Mouse (Mus musculus) hematopoietic stem cell, adult 5-6 weeks (primary cell): ENCODE data around the gene Tex36. TPM values are rescaled to one million over a fixed set of nuclear protein-coding genes. Genes with fewer than 3 reads are reported as not detected.
A peak's percentile ranks its signal among the peaks of the same experiment; 100 is the strongest.

Experiments
- ATAC-seq, 2 experiments: fragments of 125-278 bp in 1 of 2; replicated peaks in 1 of 2; 2 replicates each; pipeline ENCODE4 v1.8.0; 2016 to 2017; ENCODE audit warnings: inconsistent platforms in 2 of 2, mild to moderate bottlenecking in 2 of 2, moderate number of reproducible peaks in 2 of 2, low read depth in 1 of 2, moderate TSS enrichment in 1 of 2; ENCODE audit not compliant: low FRiP score in 2 of 2, poor library complexity in 2 of 2, severe bottlenecking in 2 of 2, insufficient read depth in 1 of 2, low TSS enrichment in 1 of 2
- total RNA-seq: library from RNA; stranded (forward); fragments of 172-1452, 232-1000 nt; gene quantifications from 2 replicates; pipeline ENCODE4 v1.2.3, GENCODE M21; 2017

Tex36 gene
- total RNA-seq, result not detected in 2 replicates

DNA sequence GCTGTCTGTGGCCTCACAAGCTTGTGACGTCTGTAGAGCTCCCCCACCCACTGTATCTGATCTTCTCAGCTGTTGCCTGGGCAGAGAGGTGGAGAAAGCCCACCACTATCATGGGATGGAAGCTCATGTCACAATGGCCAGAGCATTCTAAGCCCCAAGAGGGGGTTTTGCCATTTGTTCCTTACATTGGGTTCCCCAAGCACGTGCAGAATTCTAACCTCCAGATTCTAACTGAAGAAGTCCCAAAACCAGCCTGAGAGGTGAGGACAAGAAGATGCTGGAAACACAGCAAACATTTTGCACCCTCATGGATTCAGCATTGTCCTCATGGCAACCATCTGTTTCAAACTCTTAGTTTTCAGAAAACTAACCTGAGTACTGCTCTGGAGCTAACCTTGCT is at the start of gene Tex36:
Gene Tex36 (minus strand): TSS at position 101 of the 400 bp plus-strand sequence.
- no peak for ATAC-seq

- no peak for ATAC-seq
These were observed 43.8 kb upstream of the Tex36 start for GRCm38 (mm10) chr7:133645716-133646115.

DNA sequence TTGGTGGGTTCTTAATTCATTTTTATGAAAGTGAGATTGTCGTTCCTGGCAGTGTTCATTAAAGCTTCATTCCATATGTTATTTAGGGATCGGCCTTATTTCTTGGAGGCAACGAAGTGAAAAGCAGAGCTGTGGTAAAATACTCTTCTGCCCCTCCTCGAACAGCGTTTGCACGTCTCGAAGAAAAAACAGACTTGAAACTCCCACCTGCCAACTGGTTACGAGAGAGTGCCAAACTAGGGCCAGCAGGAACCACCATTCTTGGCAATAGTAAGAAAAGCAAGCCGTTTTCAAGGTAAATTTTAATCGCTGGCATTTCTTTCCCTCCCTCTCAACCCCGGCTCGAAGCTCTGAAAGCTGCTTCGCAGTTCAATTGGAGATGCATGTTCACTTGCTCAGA is 36.9 kb upstream of the Tex36 start:
- ATAC-seq, result no peak

DNA sequence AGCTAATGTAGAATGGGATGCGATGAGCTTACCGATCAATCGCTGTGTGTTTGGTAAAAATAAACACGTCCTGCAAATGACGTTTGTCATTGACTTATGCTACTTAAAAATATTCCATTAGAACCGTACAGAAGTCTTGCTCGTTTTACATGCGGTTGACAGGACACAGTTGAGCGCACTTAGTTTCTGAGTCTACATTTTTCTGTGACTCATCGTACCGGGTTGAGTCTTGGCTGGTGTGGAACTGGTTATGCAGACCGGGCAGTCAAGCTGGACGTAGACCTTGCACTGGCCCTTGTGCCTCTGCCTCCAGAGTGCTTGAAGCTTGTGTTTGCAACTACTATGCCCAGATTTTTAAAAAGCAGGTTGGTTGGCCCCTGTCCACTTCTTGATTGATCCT is 36.3 kb upstream of the Tex36 start:
- ATAC-seq, result no peak

- peak; percentile 97 to 99 for ATAC-seq
These were observed 35.7 kb upstream of the Tex36 start, which contains the start of gene Edrf1 for GRCm38 (mm10) chr7:133637361-133638305. Gene Edrf1 (plus strand): TSS chr7:133637543.

DNA sequence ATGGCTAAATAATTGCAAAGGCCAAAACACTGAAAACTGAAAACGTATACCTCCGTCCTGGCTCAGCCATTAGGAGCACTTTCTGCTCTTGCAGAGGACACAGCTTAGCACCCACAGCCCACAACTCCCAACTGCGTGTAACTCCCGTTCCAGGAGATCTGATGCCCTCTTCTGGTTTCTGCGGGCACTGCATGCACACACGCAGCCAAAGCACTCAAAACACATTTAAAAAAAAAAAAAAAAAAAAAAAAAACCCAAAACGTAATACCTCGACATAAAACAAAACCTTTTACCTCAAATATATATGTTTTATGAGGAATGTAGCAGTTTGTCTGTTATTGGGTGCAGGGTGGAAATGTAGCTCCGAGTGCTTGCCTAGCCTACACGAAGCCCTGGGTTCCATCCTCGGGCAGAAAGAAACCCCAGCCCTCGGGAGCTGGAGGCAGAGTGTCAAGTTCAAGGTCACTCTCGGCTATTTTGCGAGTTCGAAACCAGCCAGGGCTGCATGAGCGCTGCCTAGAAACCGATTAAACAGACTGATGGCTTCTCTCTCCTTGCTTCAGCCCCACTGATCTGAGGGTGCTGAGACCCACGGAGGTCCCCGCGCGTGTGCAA is 34.9 kb upstream of the Tex36 start:
- ATAC-seq, result peak; percentile 59

- no peak for ATAC-seq
These were observed 33.1 kb upstream of the Tex36 start for GRCm38 (mm10) chr7:133634932-133635650.

DNA sequence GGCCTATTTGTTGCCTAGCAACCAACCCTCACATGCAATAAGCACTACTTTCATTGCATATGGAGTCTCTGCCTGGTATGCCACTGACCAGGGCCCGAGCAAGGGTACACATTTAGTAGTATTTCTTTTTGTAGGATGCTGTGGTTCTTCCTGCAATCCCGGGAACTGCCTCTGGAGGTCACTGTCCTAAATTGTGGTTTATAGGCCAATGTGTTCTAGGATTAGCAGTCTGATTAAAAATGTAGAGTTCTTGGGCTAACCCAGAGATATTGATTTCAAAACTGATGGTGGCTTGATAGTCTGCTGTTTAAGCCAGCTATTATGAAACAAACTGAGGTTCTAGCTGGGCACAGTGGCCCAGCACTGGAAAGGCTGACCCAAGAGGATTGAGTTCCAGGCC is 30.5 kb upstream of the Tex36 start:
- ATAC-seq, result no peak

DNA sequence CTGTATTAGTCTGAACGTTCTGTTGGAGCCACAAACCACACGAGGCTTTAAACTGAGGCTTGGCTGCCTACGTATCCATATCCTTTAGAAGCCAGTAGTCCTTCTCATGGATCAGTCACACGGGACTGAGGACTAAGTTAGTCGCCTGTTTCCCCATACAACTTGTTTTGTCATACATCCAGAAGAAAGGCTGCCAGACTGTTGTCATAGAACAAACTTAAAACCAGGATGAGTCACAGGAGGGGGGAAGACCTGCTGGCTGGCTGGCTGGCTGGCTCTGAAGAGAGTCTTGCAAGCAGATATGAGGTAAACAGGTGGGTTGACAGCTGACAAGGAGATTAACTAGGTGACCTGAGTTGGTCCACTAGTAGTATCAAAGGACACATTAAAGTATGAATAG is 28.9 kb upstream of the Tex36 start:
- ATAC-seq, result no peak

DNA sequence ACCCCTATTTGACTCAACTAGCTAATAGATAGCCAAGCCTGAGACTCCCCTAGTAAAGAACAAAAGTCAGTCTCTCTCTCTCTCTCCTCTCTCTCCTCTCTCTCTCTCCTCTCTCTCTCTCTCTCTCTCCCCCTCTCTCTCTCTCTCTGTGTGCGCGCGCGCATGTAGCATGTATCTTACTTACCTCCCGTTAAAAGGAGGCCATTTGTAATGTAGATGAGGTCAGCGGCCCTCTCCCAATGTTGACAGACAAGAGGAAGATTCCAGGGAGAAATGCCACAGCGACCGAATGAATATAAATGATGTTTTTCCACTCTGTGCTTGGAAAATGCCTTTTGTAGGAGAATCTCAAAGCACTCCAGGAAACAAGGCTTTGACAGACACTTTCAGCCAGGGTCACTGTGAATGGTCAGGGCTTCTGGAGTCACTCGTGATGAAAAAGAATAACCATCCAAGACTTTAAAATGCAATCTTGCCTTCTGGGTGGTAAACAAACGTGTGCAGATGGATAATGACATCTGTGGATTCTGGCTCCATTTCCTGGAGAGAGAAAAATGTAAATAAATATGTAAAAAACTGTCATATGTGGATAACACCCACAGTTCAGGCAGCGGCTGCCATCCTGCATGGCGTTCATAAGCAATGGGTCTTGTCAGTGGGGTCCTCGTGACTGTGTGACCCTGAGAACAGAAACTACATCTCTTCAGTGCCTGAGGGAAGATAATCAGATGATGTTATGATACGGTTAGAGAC is 25.4 kb upstream of the Tex36 start:
- no peak for ATAC-seq

DNA sequence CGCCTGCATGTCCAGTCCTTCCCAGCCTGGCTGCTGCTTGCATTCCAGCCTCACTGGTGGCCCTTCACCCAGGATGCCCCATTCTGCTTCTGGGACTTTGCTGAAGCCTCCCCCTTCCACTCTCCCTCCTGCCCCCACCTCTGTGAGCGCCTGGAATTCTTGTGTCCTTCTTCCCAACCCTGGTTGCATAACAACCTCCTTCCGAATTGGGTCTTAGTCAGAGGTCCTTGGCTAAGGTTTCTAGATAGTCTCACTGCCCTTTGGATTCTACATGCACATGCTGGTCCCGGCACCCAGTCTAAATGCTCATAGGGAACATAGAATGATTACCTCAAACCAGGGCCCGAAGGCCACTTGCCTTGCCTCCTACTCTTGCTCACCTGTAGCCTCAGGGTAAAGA is 21.3 kb upstream of the Tex36 start:
- no peak for ATAC-seq

- no peak for ATAC-seq
These were observed 18.8 kb upstream of the Tex36 start for GRCm38 (mm10) chr7:133620721-133621120.

- ATAC-seq, result no peak
These were observed 11.0 kb upstream of the Tex36 start for GRCm38 (mm10) chr7:133612981-133613380.

DNA sequence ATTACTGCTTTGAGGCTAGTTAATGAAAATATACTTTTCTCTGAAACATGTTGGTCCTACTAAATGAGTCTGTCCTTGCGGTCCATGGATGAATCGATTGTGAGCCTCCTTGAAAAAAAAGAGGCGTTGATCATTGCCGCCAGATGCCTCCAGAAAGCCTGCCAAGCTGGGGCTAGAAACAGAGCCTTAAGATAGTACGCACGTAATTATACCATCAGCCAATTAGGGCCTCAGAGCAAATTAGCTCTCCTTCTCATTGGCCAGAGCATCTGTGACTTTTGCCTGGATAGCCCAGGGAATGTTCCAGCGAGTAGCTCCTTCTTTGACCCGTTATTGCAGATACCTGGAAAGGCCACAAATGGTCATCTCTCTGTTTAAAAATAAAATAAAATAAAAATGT is 7.6 kb upstream of the Tex36 start:
- no peak for ATAC-seq

DNA sequence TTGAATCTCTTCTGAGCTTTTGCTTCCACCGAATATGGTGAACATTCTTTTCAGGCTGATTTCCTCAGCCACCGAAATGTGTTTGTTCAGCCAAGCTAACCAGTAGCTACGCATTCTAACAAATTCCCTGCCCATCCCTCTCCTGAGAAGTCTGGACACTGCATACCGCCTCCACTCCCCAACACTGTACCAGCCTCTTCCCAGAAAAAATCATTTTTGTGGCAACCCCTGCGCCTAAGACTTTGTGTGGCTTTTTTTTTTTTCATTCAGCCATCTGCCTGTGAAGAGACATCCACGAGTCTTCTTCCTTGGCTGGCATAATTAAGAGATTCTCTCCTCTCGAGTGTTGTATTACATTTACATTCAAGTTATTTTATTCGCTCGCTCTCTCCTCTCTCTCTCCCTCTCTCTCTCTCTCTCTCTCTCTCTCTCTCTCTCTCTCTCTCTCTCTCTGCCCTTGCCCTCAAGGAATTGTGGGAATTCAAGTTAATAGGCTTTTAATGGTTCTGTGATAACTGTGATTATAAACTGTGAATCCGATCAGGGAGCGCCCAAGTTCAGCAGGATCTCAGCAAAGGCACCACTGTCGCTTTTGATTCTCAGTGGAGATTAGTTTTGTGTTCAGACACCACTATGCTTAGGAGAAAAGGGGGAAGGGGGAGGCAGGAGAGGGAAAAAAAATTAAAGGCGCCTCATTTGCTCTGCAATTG is 6.8 kb upstream of the Tex36 start:
- no peak for ATAC-seq

- no peak for ATAC-seq
These were observed 6.1 kb upstream of the Tex36 start for GRCm38 (mm10) chr7:133607883-133608575.
